8 mouse cellular contexts compared by ENCODE assay signal in genomic region chr10:100742065-100742464, GRCm38 (mm10).
A peak's percentile ranks its signal among the peaks of the same experiment; 100 is the strongest.
DNase-seq lines count a peak whose midpoint lies in the region; ATAC-seq and TF ChIP-seq lines count a peak whose summit lies in the region.
"Had no signal": no experiment of that assay in that cellular context is flagged by ENCODE, and none has a peak within 500 bp of the region (broad histone marks: within the 10 kb centered on the region; RNA-seq: fewer than 3 reads in every experiment).

No protein-coding gene starts in this region.

- no peaks in the 10 kb centered on the region for H3K4me1 ChIP-seq in bone marrow macrophage, adult 2 months (ENCODE audit: control insufficient read depth, insufficient read depth, low read length)
- H3K4me1 ChIP-seq in forebrain, embryonic 12.5 days, result peaks cover 7% of the 10 kb centered on the region; the same call in 1 of the 2 replicates
- no peaks in the 10 kb centered on the region for H3K4me1 ChIP-seq in hindbrain, embryonic 14.5 days (replicated peaks; ENCODE audit: control insufficient read depth, insufficient read depth, low read length)
- 0 out of 2 replicates have a peak, but pooled peaks cover 2% of the 10 kb centered on the region for H3K4me1 ChIP-seq in midbrain, embryonic 10.5 days
- H3K4me1 ChIP-seq: stomach, embryonic 15.5 days had no signal

- peak; percentile 42; the same call in 1 of the 2 replicates for ATAC-seq in forebrain, embryonic 12.5 days (ENCODE audit: low FRiP score)
- peak; percentile 66; the same call in 1 of the 2 replicates for ATAC-seq in hindbrain, embryonic 14.5 days (ENCODE audit: low FRiP score)

- H3K36me3 ChIP-seq in forebrain, embryonic 12.5 days (replicated peaks), result no peaks in the 10 kb centered on the region
- no peaks in the 10 kb centered on the region for H3K36me3 ChIP-seq in hindbrain, embryonic 14.5 days (replicated peaks; ENCODE audit: control insufficient read depth, insufficient read depth)
- H3K36me3 ChIP-seq in midbrain, embryonic 10.5 days, result no peaks in the 10 kb centered on the region
- H3K36me3 ChIP-seq: stomach, embryonic 15.5 days had no signal

- H3K4me2 ChIP-seq in forebrain, embryonic 12.5 days, result no peak overlapping the region
- H3K4me2 ChIP-seq in hindbrain, embryonic 14.5 days (replicated peaks), result no peak overlapping the region
- H3K4me2 ChIP-seq: stomach, embryonic 15.5 days had no signal

- no peak for TF ChIP-seq POLR2A in bone marrow macrophage, adult 2 months (IDR thresholded peaks at IDR 0.05; ENCODE audit: borderline replicate concordance, low read depth, low read length)

- H3K27ac ChIP-seq in bone marrow macrophage, adult 2 months (ENCODE audit: insufficient read depth, low read depth, low read length), result no peak overlapping the region
- H3K27ac ChIP-seq in forebrain, embryonic 12.5 days, result no peak overlapping the region
- no peak overlapping the region for H3K27ac ChIP-seq in hindbrain, embryonic 14.5 days
- no peak overlapping the region for H3K27ac ChIP-seq in midbrain, embryonic 10.5 days (replicated peaks)
- H3K27ac ChIP-seq: stomach, embryonic 15.5 days had no signal

- H3K9me3 ChIP-seq in forebrain, embryonic 12.5 days, result no peaks in the 10 kb centered on the region
- H3K9me3 ChIP-seq in hindbrain, embryonic 14.5 days (ENCODE audit: control insufficient read depth, low read length), result no peaks in the 10 kb centered on the region
- H3K9me3 ChIP-seq in midbrain, embryonic 10.5 days (replicated peaks), result no peaks in the 10 kb centered on the region
- H3K9me3 ChIP-seq: stomach, embryonic 15.5 days had no signal

- no peak overlapping the region for H3K9ac ChIP-seq in forebrain, embryonic 12.5 days
- no peak overlapping the region for H3K9ac ChIP-seq in hindbrain, embryonic 14.5 days
- H3K9ac ChIP-seq: stomach, embryonic 15.5 days had no signal

- H3K4me3 ChIP-seq in bone marrow macrophage, adult 2 months (ENCODE audit: insufficient read depth, low read length), result no peak overlapping the region
- no peak overlapping the region for H3K4me3 ChIP-seq in forebrain, embryonic 12.5 days (replicated peaks)
- no peak overlapping the region for H3K4me3 ChIP-seq in hindbrain, embryonic 14.5 days (replicated peaks; ENCODE audit: low read length)
- H3K4me3 ChIP-seq in midbrain, embryonic 10.5 days, result no peak overlapping the region
- H3K4me3 ChIP-seq: stomach, embryonic 15.5 days had no signal

- peak; percentile 99 for TF ChIP-seq CTCF in bone marrow macrophage, adult 2 months (IDR thresholded peaks at IDR 0.05; ENCODE audit: low read depth, low read length)

- DNase-seq in MN1 (ENCODE audit: low spot score), result peak; percentile 52
- peak; percentile 92 for DNase-seq in hindbrain, embryonic 14.5 days (ENCODE audit: low spot score)
- peak; percentile 31 to 38 for DNase-seq in left cerebral cortex, adult 8-10 months (ENCODE audit: low spot score in 2 of 2)
- DNase-seq in midbrain, embryonic 10.5 days (ENCODE audit: low spot score), result peak; percentile 63
- peak; percentile 1 for DNase-seq in spleen, adult 12 weeks (ENCODE audit: low spot score)

- no peaks in the 10 kb centered on the region for H3K27me3 ChIP-seq in forebrain, embryonic 12.5 days
- no peaks in the 10 kb centered on the region for H3K27me3 ChIP-seq in hindbrain, embryonic 14.5 days (ENCODE audit: control insufficient read depth, insufficient read depth, low read length)
- H3K27me3 ChIP-seq in midbrain, embryonic 10.5 days (ENCODE audit: low read depth, poor library complexity, severe bottlenecking), result no peaks in the 10 kb centered on the region
- H3K27me3 ChIP-seq: stomach, embryonic 15.5 days had no signal

- WGBS in forebrain, embryonic 12.5 days, result 6% methylated on average over 7 of the region's 7 CpGs
- 11% methylated on average over 7 of the region's 7 CpGs for WGBS in hindbrain, embryonic 14.5 days
- WGBS in midbrain, embryonic 10.5 days, result 9% methylated on average over 7 of the region's 7 CpGs

Comparison
In these comparisons a context has a peak if more than half of its experiments do, and no peak if none do; other contexts are left out.
1. DNase-seq: peak in every context shown above with its lines; median percentile 92 in hindbrain, embryonic 14.5 days; 63 in midbrain, embryonic 10.5 days; 52 in MN1; 34 in left cerebral cortex, adult 8-10 months; 1 in spleen, adult 12 weeks.